Mouse (Mus musculus): Measurements from ENCODE around the gene Olfr94. TPM values are rescaled to one million over a fixed set of nuclear protein-coding genes. Genes with fewer than 3 reads are reported as not detected.

The Olfr94 gene
- polyA plus RNA-seq (2012; rRNA removed), result not detected in 2 replicates

DNA sequence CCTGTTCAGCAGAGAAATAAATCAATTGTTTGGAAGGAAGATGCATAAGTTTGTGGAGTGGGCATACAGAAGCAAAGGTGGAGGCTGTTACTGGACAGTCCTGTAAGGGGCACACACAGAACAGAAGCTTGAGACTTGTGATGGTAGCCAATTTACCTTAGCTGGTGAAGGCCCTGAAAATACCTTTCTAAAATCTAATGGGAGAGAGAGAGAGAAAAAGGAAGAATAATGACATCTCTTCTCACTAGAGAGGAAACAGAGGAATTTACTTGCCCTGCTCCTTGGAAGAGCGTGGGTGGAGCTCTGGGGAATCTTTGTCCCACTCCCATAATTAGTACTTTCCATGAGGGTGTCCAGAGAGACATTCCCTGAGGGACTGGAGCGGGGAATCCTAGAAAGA, at the start of gene Olfr94:
Olfr94 (minus strand) TSS at position 101 of the 400 bp plus-strand sequence.

DNA sequence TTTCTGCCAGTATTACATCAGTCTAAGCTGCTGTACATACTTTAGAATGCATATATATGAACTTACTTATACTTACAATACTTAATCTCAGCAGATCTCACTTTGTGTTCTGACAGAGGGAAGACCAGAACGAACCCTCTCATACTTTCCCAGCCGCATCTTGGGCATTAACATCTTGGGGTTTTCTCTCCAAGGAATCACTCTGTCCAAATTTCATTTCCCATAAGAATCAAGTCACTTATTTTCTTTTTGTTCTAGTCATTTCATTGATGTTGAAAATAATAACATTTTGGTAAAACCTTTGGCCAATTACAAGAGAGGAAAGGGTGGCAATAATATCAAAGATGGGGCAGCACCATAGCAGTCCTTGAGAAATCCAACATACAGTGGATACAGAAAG, 36.4 kb upstream of the Olfr94 start, which contains the start of gene Olfr97:
Olfr97 (minus strand) TSS at position 101 of the 400 bp plus-strand sequence.

DNA sequence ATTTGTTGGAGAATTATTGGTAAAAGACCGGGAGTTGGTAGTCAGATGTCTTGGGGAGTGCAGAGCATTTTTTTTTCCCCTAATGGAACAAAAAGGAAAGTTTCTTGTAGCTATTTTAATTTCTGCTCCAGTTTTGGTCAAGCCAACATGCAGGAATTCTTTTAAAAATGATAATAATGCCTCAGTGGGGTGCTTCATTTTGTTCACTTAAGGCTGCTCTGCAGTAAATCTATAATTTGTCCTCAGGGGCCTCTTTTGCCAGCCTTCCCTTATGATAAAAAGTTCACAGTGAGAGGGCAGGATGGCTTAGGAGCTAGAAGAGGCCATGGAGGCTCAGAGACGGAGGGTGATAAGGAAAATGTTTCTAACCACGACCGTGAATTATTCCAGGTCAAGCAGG, 19.1 kb upstream of the Olfr94 start, which contains the start of gene Olfr96:
Olfr96 (plus strand) TSS at position 301 of the 400 bp plus-strand sequence.

DNA sequence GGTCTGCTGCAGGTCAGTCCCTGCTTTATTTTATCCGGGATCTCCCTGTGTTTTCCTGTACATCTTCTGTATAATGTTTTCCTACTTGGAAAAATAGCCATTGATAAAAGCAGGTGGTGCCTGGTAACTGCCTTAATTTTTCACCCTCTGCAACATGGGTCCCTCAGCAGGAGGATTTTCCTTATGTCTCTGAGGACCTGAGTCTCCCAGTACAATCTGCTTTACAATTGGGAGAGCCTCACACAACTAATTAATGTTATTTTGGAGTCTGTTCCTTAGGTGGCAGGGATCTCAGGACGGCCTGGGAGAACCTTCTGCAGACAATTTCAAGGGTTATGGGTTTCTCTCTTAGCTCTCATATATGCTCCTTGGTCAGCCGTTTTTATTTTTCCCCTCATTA, 12.2 kb upstream of the Olfr94 start, which contains the start of gene Olfr95:
Olfr95 (minus strand) TSS at position 101 of the 400 bp plus-strand sequence.

DNA sequence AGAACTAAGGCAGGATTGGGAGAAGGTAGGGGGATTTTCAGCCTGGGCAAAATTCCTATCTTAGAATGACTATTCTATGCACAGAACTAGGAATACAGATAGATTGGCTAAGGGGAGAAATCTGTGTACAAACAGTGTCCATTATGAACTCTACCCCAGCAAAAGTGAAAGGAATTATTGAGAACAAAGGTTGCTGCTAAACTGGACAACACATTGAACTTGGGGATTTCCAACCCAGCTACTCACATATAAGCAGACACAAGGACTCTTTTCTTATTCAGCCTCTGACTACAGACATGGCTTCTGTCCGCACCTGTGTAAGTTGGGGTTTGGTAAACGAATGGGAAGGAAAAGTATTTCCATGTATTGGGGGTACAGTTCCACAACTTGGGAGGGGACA, 7.1 kb downstream of the Olfr94 start, which contains the start of gene Ubd:
Ubd (plus strand) TSS at position 237 of the 400 bp plus-strand sequence.

DNA sequence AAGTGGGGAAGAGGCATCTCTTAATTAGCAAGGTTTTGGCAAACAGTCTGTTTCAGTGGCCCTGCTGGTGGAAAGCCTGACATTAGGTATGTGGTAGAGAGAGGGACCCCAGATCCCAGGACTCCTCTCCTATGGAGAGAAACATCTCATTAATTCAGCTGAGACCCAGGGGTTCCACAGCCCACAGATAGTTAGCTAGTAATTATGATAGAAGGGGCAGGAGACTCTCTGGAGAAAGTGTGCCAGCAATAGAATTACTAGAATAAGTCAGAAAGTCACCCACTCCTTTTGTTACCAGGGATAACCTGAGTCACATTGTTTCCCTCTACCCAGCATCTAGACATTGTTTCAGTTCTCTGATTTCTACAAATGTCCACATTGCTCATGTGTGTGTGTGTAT, 39.4 kb downstream of the Olfr94 start, which contains the start of gene Olfr93:
Olfr93 (minus strand) TSS at position 101 of the 400 bp plus-strand sequence.

Other genes with a start within 250 kb of the Olfr94 start
- 147 and 182 TPM in 2 replicates for gene Ppp1r11, start 249.3 kb downstream of the Olfr94 start, polyA plus RNA-seq (2012; rRNA removed)
- 62.0 and 77.5 TPM in 2 replicates for gene Znrd1, start 242.4 kb downstream of the Olfr94 start, polyA plus RNA-seq (2012; rRNA removed)
- gene Znrd1as, start 242.4 kb downstream of the Olfr94 start, polyA plus RNA-seq (2012; rRNA removed), result 7.1 and 7.4 TPM in 2 replicates
- gene 2410137M14Rik, start 219.8 kb downstream of the Olfr94 start, polyA plus RNA-seq (2012; rRNA removed), result 0.61 and 0.72 TPM in 2 replicates
- 8.8 and 11.2 TPM in 2 replicates for gene H2-M5, start 211.5 kb downstream of the Olfr94 start, polyA plus RNA-seq (2012; rRNA removed)
- 133 and 194 TPM in 2 replicates for gene Zfp57, start 199.8 kb downstream of the Olfr94 start, polyA plus RNA-seq (2012; rRNA removed)
- not detected in 2 replicates for gene Mog, start 177.6 kb downstream of the Olfr94 start, polyA plus RNA-seq (2012; rRNA removed)
- gene Gabbr1, start 155.0 kb downstream of the Olfr94 start, polyA plus RNA-seq (2012; rRNA removed), result 73.5 and 100.0 TPM in 2 replicates
- gene Olfr90, start 112.5 kb downstream of the Olfr94 start, polyA plus RNA-seq (2012; rRNA removed), result not detected in 2 replicates
- gene Olfr91, start 102.7 kb downstream of the Olfr94 start, polyA plus RNA-seq (2012; rRNA removed), result not detected in 2 replicates
- gene Olfr92, start 80.9 kb downstream of the Olfr94 start, polyA plus RNA-seq (2012; rRNA removed), result not detected in 2 replicates
- gene Olfr93, start 39.5 kb downstream of the Olfr94 start, polyA plus RNA-seq (2012; rRNA removed), result not detected in 2 replicates
- gene Ubd, start 7.1 kb downstream of the Olfr94 start, polyA plus RNA-seq (2012; rRNA removed), result not detected in 2 replicates
- gene Olfr95, start 12.1 kb upstream of the Olfr94 start, polyA plus RNA-seq (2012; rRNA removed), result not detected in 2 replicates
- gene Olfr96, start 19.2 kb upstream of the Olfr94 start, polyA plus RNA-seq (2012; rRNA removed), result not detected in 2 replicates
- not detected in 2 replicates for gene Olfr97, start 36.3 kb upstream of the Olfr94 start, polyA plus RNA-seq (2012; rRNA removed)
- gene Olfr98, start 62.8 kb upstream of the Olfr94 start, polyA plus RNA-seq (2012; rRNA removed), result not detected in 2 replicates
- gene H2-M3, start 69.2 kb upstream of the Olfr94 start, polyA plus RNA-seq (2012; rRNA removed), result 0.97 and 1.1 TPM in 2 replicates
- gene Olfr99, start 82.5 kb upstream of the Olfr94 start, polyA plus RNA-seq (2012; rRNA removed), result not detected in 2 replicates
- gene Olfr101, start 103.3 kb upstream of the Olfr94 start, polyA plus RNA-seq (2012; rRNA removed), result not detected in 2 replicates
- not detected in 2 replicates for gene Olfr102, start 116.1 kb upstream of the Olfr94 start, polyA plus RNA-seq (2012; rRNA removed)
- gene Olfr103, start 138.7 kb upstream of the Olfr94 start, polyA plus RNA-seq (2012; rRNA removed), result not detected in 2 replicates
- not detected in 2 replicates for gene Olfr104-ps, start 158.6 kb upstream of the Olfr94 start, polyA plus RNA-seq (2012; rRNA removed)
- not detected in 2 replicates for gene Olfr105-ps, start 178.0 kb upstream of the Olfr94 start, polyA plus RNA-seq (2012; rRNA removed)
- not detected in 2 replicates for gene Olfr106-ps, start 189.4 kb upstream of the Olfr94 start, polyA plus RNA-seq (2012; rRNA removed)
- gene Olfr107, start 198.2 kb upstream of the Olfr94 start, polyA plus RNA-seq (2012; rRNA removed), result not detected in 2 replicates
- gene Olfr108, start 244.5 kb upstream of the Olfr94 start, polyA plus RNA-seq (2012; rRNA removed), result not detected in 2 replicates